Mouse (Mus musculus): ENCODE data around the gene Mdm2.

DNA sequence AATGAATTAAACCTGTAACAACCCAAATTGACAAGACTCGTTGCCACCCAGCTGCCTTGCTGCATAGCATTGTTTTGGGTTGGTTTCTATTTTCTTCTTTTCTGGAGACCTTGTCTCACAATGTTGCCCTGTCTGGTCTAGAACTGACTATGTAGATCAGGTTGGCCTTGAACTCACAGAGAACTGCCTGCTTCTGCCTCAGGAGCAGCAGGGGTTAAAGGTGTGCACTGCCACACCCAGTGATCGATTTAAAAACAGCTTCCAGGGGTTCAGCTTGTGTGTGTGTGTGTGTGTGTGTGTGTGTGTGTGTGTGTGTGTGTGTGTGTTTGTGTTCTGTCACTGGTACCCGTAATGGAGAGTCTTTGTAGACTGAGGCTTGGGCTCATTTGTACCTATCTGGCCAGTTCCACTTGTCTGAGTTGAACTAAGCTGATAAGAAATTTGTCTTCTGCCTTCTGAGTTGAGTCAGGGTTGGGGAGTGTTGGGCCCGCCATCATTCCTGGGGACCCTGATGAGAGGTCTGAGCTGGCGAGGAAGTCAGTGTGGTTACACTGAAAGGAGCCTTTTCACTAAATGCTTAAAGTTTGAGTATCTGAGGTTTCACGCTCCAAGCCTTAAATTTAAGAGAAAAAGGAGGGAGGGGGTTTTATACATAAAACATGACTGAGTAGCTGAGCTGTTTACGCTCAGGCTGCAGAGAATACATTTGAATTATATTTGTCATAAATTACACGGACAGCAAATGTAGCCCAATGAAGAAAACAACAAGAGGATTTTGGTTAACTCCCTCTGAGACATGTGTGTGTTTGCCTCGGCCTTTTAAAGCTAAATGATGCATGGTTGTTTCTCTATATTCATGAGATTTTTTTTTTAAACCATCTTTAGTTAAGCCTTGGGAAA lies 44.9 kb downstream of the Mdm2 start:
- TF ChIP-seq POLR2A (IDR thresholded peaks at IDR 0.05; ENCODE audit: extremely low read depth, insufficient read depth, low read length) (no peak), CTCF (IDR thresholded peaks at IDR 0.05; ENCODE audit: extremely low read depth, insufficient read depth, low read length) (no peak)
